Mouse (Mus musculus) right cerebral cortex, adult 18-20 months (tissue): ENCODE data around the gene 4933409G03Rik.
"Not testable (repeated sequence)": the region's sequence is repeated elsewhere in the genome, so short reads cannot be mapped to it uniquely, and the experiment has no call there.

Experiments
- DNase-seq: peaks from one replicate; pipeline ENCODE4 v3.0.0; 2022; ENCODE audit warnings: mixed read lengths

The 4933409G03Rik gene

GRCm38 (mm10) chr2:68582113-68582512 lies at the start of gene 4933409G03Rik:
TSS of gene 4933409G03Rik (plus strand) at chr2:68582413.
- DNase-seq, result no peak

GRCm38 (mm10) chr2:68544190-68544589 lies 38.0 kb upstream of the 4933409G03Rik start:
- DNase-seq, result no peak

GRCm38 (mm10) chr2:68560821-68561220 lies 21.4 kb upstream of the 4933409G03Rik start:
- DNase-seq, result peak; percentile 72

- peak; percentile 39 for DNase-seq
Measured at GRCm38 (mm10) chr2:68563331-68563730, 18.9 kb upstream of the 4933409G03Rik start.

- DNase-seq, result no peak
Measured at GRCm38 (mm10) chr2:68568361-68568760, 13.9 kb upstream of the 4933409G03Rik start.

GRCm38 (mm10) chr2:68572340-68572739 lies 9.9 kb upstream of the 4933409G03Rik start:
- peak; percentile 3 for DNase-seq

- DNase-seq, result no peak
Measured at GRCm38 (mm10) chr2:68592765-68593164, 10.6 kb downstream of the 4933409G03Rik start.

GRCm38 (mm10) chr2:68656186-68656585 lies 74.0 kb downstream of the 4933409G03Rik start, which contains the start of gene 4932414N04Rik:
TSS of gene 4932414N04Rik (plus strand) at chr2:68656486.
- DNase-seq, result not testable (repeated sequence)
